Mouse (Mus musculus): Measurements from ENCODE around the gene Ddhd1.

- TF ChIP-seq CTCF (IDR thresholded peaks at IDR 0.05) (no peak), EP300 (IDR thresholded peaks at IDR 0.05; ENCODE audit: insufficient read depth, low read depth, low read length) (no peak)
These were observed at the start of gene Ddhd1 for GRCm38 (mm10) chr14:45657641-45658611.
